Mouse (Mus musculus) frontal cortex, adult (tissue): ENCODE data around the gene Mccc1.

Experiments
- ATAC-seq: cut with Nextera tagmentation; 2 replicates; pipeline ENCODE4 v1.9.2; 2017; ENCODE audit warnings: mild to moderate bottlenecking, moderate library complexity, mixed read lengths; ENCODE audit not compliant: low TSS enrichment

Gene Mccc1

GRCm38 (mm10) chr3:35918229-35918628, 82.2 kb downstream of the Mccc1 start:
- ATAC-seq, result no peak
